ENCODE assay signal across 17 mouse cellular contexts in the genomic region with DNA sequence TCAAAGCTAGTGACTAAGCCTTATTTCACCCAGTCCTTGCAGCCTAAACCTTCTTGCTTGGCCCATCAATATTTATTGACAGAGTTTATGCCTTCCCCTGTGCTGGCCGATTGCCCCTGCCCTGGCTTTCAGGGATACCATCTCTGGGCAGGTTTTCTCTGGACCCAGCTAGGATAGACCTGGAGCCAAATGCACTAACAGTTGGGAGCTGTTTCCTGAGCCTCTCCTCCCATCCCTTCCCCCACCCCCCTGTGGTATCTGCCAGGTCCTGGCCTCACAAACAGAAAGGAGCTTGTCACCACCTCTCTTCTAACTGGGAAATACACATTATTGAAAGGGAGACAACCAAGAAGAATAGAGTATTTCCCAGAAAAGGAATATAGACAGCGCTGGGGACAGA. TPM values are rescaled to one million over a fixed set of nuclear protein-coding genes. Genes with fewer than 3 reads are reported as not detected.
A peak's percentile ranks its signal among the peaks of the same experiment; 100 is the strongest.
DNase-seq lines count a peak whose midpoint lies in the region; ATAC-seq and TF ChIP-seq lines count a peak whose summit lies in the region.
"Had no signal": no experiment of that assay in that cellular context is flagged by ENCODE, and none has a peak within 500 bp of the region (broad histone marks: within the 10 kb centered on the region; RNA-seq: fewer than 3 reads in every experiment).

No protein-coding gene starts in this region.

- no peak overlapping the region for H3K9ac ChIP-seq in forebrain, embryonic 12.5 days
- H3K9ac ChIP-seq in liver, adult 2 months (ENCODE audit: low read depth, low read length): no peak overlapping the region
- H3K9ac ChIP-seq: embryonic facial prominence, embryonic 15.5 days; limb, embryonic 12.5 days; neural tube, embryonic 15.5 days had no signal

- no peak overlapping the region for H3K4me2 ChIP-seq in forebrain, embryonic 12.5 days
- H3K4me2 ChIP-seq: embryonic facial prominence, embryonic 15.5 days; limb, embryonic 12.5 days; neural tube, embryonic 15.5 days had no signal

- TF ChIP-seq CTCF in liver, adult 2 months (IDR thresholded peaks at IDR 0.05; ENCODE audit: low read depth, low read length): no peak

- no peaks in the 10 kb centered on the region; the same call in 1 of the 2 replicates for H3K4me1 ChIP-seq in forebrain, embryonic 10.5 days
- no peaks in the 10 kb centered on the region for H3K4me1 ChIP-seq in forebrain, embryonic 12.5 days
- peaks cover 19% of the 10 kb centered on the region for H3K4me1 ChIP-seq in liver, adult 2 months (ENCODE audit: control insufficient read depth, insufficient read depth, low read length)
- H3K4me1 ChIP-seq: embryonic facial prominence, embryonic 15.5 days; neural tube, embryonic 15.5 days had no signal

- no peak for ATAC-seq in forebrain, embryonic 12.5 days (ENCODE audit: low FRiP score)
- ATAC-seq: hindbrain, embryonic 16.5 days had no signal

- H3K9me3 ChIP-seq in forebrain, embryonic 10.5 days: no peaks in the 10 kb centered on the region
- H3K9me3 ChIP-seq in forebrain, embryonic 12.5 days: no peaks in the 10 kb centered on the region
- H3K9me3 ChIP-seq: embryonic facial prominence, embryonic 15.5 days; limb, embryonic 12.5 days; megakaryocyte, embryonic 14.5 days; neural tube, embryonic 15.5 days had no signal

- no peak for TF ChIP-seq POLR2A in liver, adult 2 months (IDR thresholded peaks at IDR 0.05; ENCODE audit: extremely low read depth, insufficient read depth, low read length)

- DNase-seq in forebrain, embryonic 10.5 days (ENCODE audit: extremely low spot score, low spot score): no peak
- DNase-seq in liver, adult 2 months (ENCODE audit: extremely low read depth, low read depth, low spot score): peak; percentile 72
- no peak for DNase-seq in liver
- DNase-seq in cerebellum, postnatal 36 days: peak; percentile 29 to 43
- no peak for DNase-seq in kidney, postnatal 36 days
- DNase-seq in gastrocnemius, adult 8-10 months (ENCODE audit: low spot score in 2 of 2): no peak
- DNase-seq: gastrocnemius, postnatal 10 days; kidney, adult 11 months; lung, adult 2 months; midbrain, embryonic 14.5 days; thymus, adult 2 months had no signal

- H3K36me3 ChIP-seq in forebrain, embryonic 10.5 days (replicated peaks): no peaks in the 10 kb centered on the region
- H3K36me3 ChIP-seq in forebrain, embryonic 12.5 days (replicated peaks): no peaks in the 10 kb centered on the region
- H3K36me3 ChIP-seq in liver, adult 2 months (ENCODE audit: control insufficient read depth, insufficient read depth, low read length): no peaks in the 10 kb centered on the region
- H3K36me3 ChIP-seq: embryonic facial prominence, embryonic 15.5 days; limb, embryonic 12.5 days; neural tube, embryonic 15.5 days had no signal

- 84% methylated on average over 2 of the region's 2 CpGs for WGBS in forebrain, embryonic 10.5 days
- WGBS in forebrain, embryonic 12.5 days: 80% methylated on average over 2 of the region's 2 CpGs
- WGBS in liver, adult 2 months: 29% methylated on average over 2 of the region's 2 CpGs

- no peaks in the 10 kb centered on the region for H3K79me2 ChIP-seq in liver, adult 2 months (ENCODE audit: control insufficient read depth, insufficient read depth, low read length)

- H3K27me3 ChIP-seq in forebrain, embryonic 10.5 days (ENCODE audit: poor library complexity, severe bottlenecking): no peaks in the 10 kb centered on the region
- H3K27me3 ChIP-seq in forebrain, embryonic 12.5 days: no peaks in the 10 kb centered on the region
- H3K27me3 ChIP-seq in liver, adult 2 months (ENCODE audit: control insufficient read depth, insufficient read depth, low read length): no peaks in the 10 kb centered on the region
- H3K27me3 ChIP-seq: embryonic facial prominence, embryonic 15.5 days; limb, embryonic 12.5 days; megakaryocyte, embryonic 14.5 days; neural tube, embryonic 15.5 days had no signal

- 0 out of 2 replicates have a peak overlapping the region, but pooled peaks have one; percentile 25 for H3K27ac ChIP-seq in forebrain, embryonic 10.5 days
- no peak overlapping the region for H3K27ac ChIP-seq in forebrain, embryonic 12.5 days
- peak overlapping the region; percentile 62; the same call in 1 of the 2 replicates for H3K27ac ChIP-seq in liver, adult 2 months (replicated peaks; ENCODE audit: insufficient read depth, low read depth, low read length)
- H3K27ac ChIP-seq: embryonic facial prominence, embryonic 15.5 days; limb, embryonic 12.5 days; neural tube, embryonic 15.5 days had no signal

- H3K4me3 ChIP-seq in forebrain, embryonic 10.5 days: no peak overlapping the region
- H3K4me3 ChIP-seq in forebrain, embryonic 12.5 days (replicated peaks): no peak overlapping the region
- no peak overlapping the region for H3K4me3 ChIP-seq in liver, adult 2 months (ENCODE audit: insufficient read depth, low read depth, low read length)
- H3K4me3 ChIP-seq: embryonic facial prominence, embryonic 15.5 days; limb, embryonic 12.5 days; neural tube, embryonic 15.5 days had no signal

RNA-seq across cellular contexts. Expression of a gene that starts 12.0 kb away (rescaled TPM):
- polyA plus RNA-seq in forebrain, embryonic 10.5 days (2016; fragmentation: Nextera tagmentation; extraction: Ambion mirVana): 72.9 and 73.7 TPM in 2 replicates
- 44.8 and 46.7 TPM in 2 replicates for polyA plus RNA-seq in forebrain, embryonic 12.5 days (2016; fragmentation: Nextera tagmentation; extraction: Ambion mirVana)
- total RNA-seq in liver, adult 2 months (2014; rRNA removed): 294 and 339 TPM in 2 replicates
- 449 and 502 TPM in 2 replicates for polyA plus RNA-seq in liver, adult 2 months (2012; rRNA removed)
- total RNA-seq in gastrocnemius, adult 8-10 months (2022): 10 to 100 TPM; 42.1 to 59.5 (median 52.5) TPM

Comparison
In these comparisons a context has a peak if more than half of its experiments do, and no peak if none do; other contexts are left out.
1. DNase-seq: peak in liver, adult 2 months (single experiment) and cerebellum, postnatal 36 days (2 of 2); none in forebrain, embryonic 10.5 days (single experiment), liver (single experiment), kidney, postnatal 36 days (0 of 2) and gastrocnemius, adult 8-10 months (0 of 2).